Mouse (Mus musculus) liver, embryonic 16.5 days (tissue): ENCODE data around the gene Pdcd4. TPM values are rescaled to one million over a fixed set of nuclear protein-coding genes. Genes with fewer than 3 reads are reported as not detected.

Experiments used
- ATAC-seq: fragments of 200-750 bp; cut with Nextera tagmentation; 2 replicates; pipeline ENCODE4 v1.8.0; 2017; ENCODE audit warnings: low read depth, mild to moderate bottlenecking, moderate number of reproducible peaks, moderate library complexity
- H3K27ac ChIP-seq: fragments of 300-500 bp; sonication (generic); 2 replicates; pipeline ENCODE4 v1.5.1; 2014; ENCODE audit warnings: mild to moderate bottlenecking, low read length
- H3K27me3 ChIP-seq: fragments of 300-500 bp; sonication (generic); 2 replicates; pipeline ENCODE4 v1.6.1; 2014; ENCODE audit warnings: low read depth, low read length, mixed read lengths; ENCODE audit not compliant: control insufficient read depth, insufficient read depth
- H3K36me3 ChIP-seq: fragments of 300-500 bp; sonication (generic); 2 replicates; pipeline ENCODE4 v1.6.1; 2014; ENCODE audit warnings: mild to moderate bottlenecking; ENCODE audit not compliant: control insufficient read depth, insufficient read depth
- H3K4me1 ChIP-seq: fragments of 300-500 bp; sonication (generic); 2 replicates; pipeline ENCODE4 v1.6.1; 2014; ENCODE audit warnings: low read depth, low read length, mixed read lengths; ENCODE audit not compliant: control insufficient read depth
- H3K4me2 ChIP-seq: fragments of 300-500 bp; sonication (generic); 2 replicates; pipeline ENCODE4 v1.6.1; 2014; ENCODE audit warnings: low read depth, low read length, mixed read lengths
- H3K4me3 ChIP-seq: fragments of 300-500 bp; sonication (generic); 2 replicates; pipeline ENCODE4 v1.5.1; 2014; ENCODE audit warnings: low read depth, mild to moderate bottlenecking, low read length
- H3K9ac ChIP-seq: fragments of 300-500 bp; sonication (generic); 2 replicates; pipeline ENCODE4 v1.6.1; 2014; ENCODE audit warnings: low read depth, low read length
- H3K9me3 ChIP-seq: fragments of 300-500 bp; sonication (generic); replicated peaks from 2 replicates; pipeline ENCODE4 v1.6.1; 2016; ENCODE audit warnings: low read length; ENCODE audit not compliant: control insufficient read depth
- WGBS: fragments of 180-500 bp; shearing (Covaris S2); extraction: QIAGEN DNeasy Blood & Tissue Kit; methylation state at CpG from one replicate; pipeline ENCODE4 v1.1.7; 2014; ENCODE audit not compliant: insufficient replicate concordance; 5-methylcytosine and 5-hydroxymethylcytosine counted together
- polyA plus RNA-seq: library from polyadenylated mRNA; unstranded; fragments of >200 nt; fragmentation: Nextera tagmentation; extraction: Ambion mirVana; gene quantifications from 2 replicates; pipeline ENCODE4 v1.2.1, GENCODE M21; 2015

Gene Pdcd4
- 21.5 TPM in 2 replicates for polyA plus RNA-seq

DNA sequence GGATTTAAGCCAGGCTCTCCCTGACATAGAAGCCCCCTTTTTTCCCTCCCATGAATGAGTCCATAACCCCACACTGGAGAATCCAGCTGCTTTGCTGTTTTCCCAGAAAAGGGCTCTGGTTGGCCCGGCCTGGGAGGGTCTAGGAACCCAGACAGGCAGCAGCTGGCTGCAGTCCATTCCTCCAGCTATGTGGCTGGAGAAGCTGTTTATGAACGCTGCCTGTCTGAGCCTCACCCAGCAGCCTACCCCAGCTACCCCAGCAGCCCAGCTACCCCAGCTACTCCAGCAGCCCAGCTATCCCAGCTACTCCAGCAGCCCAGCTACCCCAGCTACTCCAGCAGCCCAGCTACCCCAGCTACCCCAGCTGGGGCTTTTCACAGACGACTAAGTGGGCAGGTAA is at the start of gene Pdcd4:
Gene Pdcd4 (plus strand): TSS at position 171 of the 400 bp plus-strand sequence.
- Histone ChIP-seq H3K4me2 (peak within 1 kb of the TSS; percentile 26; the same call in 1 of the 2 replicates), H3K36me3 (no peaks in the 10 kb centered on the region), H3K4me3 (no peak within 1 kb of the TSS), H3K9ac (peak within 1 kb of the TSS; percentile 9; the same call in 1 of the 2 replicates), H3K9me3 (no peaks in the 10 kb centered on the region), H3K4me1 (peaks cover 78% of the 10 kb centered on the region), H3K27me3 (no peaks in the 10 kb centered on the region), H3K27ac (peak within 1 kb of the TSS; percentile 82)
- no peak for ATAC-seq
- WGBS: 41% methylated on average over 3 of the region's 3 CpGs

DNA sequence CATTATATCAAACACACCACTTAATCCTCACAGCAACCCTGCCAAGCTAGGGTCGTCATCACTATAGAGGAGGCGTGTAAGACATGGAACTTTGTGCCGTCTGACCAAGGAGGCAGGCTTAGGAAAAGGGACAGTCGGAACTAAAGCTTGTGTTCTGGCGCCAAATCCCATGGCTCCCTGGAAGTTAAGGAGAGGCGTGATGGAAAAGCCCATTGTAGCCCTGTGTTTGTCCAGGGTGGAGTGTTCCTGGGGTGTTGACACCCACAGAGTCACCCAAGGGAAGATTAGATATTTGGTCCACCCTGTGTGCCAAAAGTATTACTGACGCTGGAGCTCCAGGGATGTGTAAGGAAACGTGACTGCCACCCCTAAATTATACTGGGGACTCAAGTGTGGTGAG is 48.1 kb upstream of the Pdcd4 start:
- H3K9ac ChIP-seq: no peak overlapping the region
- no peaks in the 10 kb centered on the region for H3K36me3 ChIP-seq
- H3K9me3 ChIP-seq: no peaks in the 10 kb centered on the region
- ATAC-seq: no peak
- H3K4me3 ChIP-seq: no peak overlapping the region
- 77% methylated on average over 8 of the region's 8 CpGs for WGBS
- peaks cover 7% of the 10 kb centered on the region for H3K4me1 ChIP-seq
- no peaks in the 10 kb centered on the region for H3K27me3 ChIP-seq
- H3K4me2 ChIP-seq: no peak overlapping the region
- no peak overlapping the region for H3K27ac ChIP-seq

- Histone ChIP-seq H3K4me2 (no peak overlapping the region), H3K4me3 (no peak overlapping the region), H3K9me3 (no peaks in the 10 kb centered on the region), H3K27me3 (no peaks in the 10 kb centered on the region), H3K36me3 (no peaks in the 10 kb centered on the region), H3K27ac (no peak overlapping the region), H3K4me1 (peaks cover 7% of the 10 kb centered on the region), H3K9ac (no peak overlapping the region)
- ATAC-seq: peak; percentile 64
- WGBS: 60% methylated on average over 10 of the region's 10 CpGs
Measured at GRCm38 (mm10) chr19:53848272-53848995, 43.6 kb upstream of the Pdcd4 start.

DNA sequence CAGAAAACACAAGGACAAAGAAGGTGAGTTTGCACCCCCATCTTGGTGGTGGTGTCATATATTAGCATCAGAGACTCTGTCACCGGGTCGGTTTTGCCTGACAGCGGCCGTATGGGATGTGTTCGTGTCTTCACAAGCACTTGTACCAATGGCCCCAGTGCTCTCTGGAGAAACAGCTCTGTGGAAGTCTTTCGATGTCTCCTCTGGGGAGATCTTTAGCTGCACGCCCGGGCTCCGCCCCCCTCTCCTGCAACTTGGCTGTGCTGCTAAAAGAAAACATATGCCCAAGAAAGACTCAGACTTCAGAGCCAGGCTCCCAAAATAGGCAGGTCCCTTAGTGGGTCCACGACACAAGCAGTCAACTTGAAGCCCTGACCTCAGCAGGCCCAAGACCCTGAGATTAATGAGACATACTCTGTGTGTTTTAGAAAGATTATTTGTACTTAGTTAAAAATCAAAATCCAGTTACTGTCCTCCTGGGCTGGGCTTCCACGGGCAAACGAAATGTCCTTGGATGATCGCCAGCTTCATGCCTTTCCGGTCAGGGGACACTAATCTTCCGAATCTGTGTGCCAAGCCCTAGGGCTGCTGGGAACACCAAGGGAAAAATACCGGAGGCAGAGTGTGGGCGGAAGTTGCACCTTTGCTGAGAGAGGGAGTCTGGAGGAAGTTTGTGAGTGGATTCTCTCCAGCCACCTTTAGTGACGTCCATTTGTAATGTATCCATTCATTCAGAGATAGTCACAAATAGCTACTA is 41.7 kb upstream of the Pdcd4 start:
- 58% methylated on average over 18 of the region's 18 CpGs for WGBS
- Histone ChIP-seq H3K4me1 (peaks cover 7% of the 10 kb centered on the region), H3K4me2 (no peak overlapping the region), H3K36me3 (no peaks in the 10 kb centered on the region), H3K27me3 (no peaks in the 10 kb centered on the region), H3K9ac (no peak overlapping the region), H3K9me3 (no peaks in the 10 kb centered on the region), H3K27ac (no peak overlapping the region), H3K4me3 (no peak overlapping the region)
- peak; percentile 53; the same call in 1 of the 2 replicates for ATAC-seq

GRCm38 (mm10) chr19:53851352-53851751 is 40.7 kb upstream of the Pdcd4 start:
- H3K9ac ChIP-seq: no peak overlapping the region
- peaks cover 7% of the 10 kb centered on the region for H3K4me1 ChIP-seq
- ATAC-seq: no peak
- WGBS: 88% methylated on average over 13 of the region's 13 CpGs
- H3K9me3 ChIP-seq: no peaks in the 10 kb centered on the region
- no peak overlapping the region for H3K4me2 ChIP-seq
- no peak overlapping the region for H3K4me3 ChIP-seq
- H3K36me3 ChIP-seq: no peaks in the 10 kb centered on the region
- H3K27ac ChIP-seq: no peak overlapping the region
- H3K27me3 ChIP-seq: no peaks in the 10 kb centered on the region

DNA sequence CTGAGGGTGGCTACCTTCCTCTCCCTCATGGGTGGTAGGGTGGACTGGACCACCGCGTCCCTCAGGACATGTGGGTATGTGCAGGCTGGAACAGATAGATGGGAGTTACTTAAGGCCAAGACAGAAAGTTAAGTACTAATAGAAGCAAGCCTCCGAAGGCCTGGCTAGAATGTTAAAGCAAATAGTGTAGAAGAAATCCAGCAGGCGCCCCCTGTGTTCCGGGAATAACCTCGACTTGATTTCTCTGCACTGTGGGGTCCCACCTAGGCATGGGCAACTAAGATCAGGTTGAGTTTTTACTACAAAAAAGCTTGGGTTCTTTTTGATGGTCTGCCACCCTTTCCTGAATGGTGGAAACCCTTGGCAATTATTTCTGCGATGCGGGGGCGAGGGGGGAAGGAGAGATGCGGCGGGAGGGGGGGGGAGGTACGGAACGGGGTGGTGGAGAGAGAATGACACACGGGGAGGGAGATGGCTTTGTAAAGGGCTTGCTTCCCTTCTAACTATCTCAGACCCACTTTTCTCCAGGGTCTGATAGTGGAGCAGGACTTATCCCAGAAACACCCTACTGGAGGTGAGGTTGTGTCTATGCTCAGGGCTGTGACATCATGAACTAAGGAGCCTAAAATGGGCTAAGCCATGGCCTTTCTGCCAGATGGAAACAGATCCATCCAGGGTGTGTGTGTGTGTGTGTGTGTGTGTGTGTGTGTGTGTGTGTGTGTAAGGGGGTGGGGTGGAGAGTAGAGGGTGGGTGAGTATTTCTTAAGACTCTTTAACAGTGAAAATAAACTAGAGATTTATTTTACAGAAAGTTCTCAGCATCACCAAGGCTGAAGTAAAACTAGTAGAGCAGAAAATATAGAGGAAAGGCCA is 40.0 kb upstream of the Pdcd4 start:
- WGBS: 79% methylated on average over 13 of the region's 14 CpGs
- no peaks in the 10 kb centered on the region for H3K27me3 ChIP-seq

GRCm38 (mm10) chr19:53852699-53853451 is 39.2 kb upstream of the Pdcd4 start:
- Histone ChIP-seq H3K9ac (no peak overlapping the region), H3K27ac (no peak overlapping the region), H3K27me3 (no peaks in the 10 kb centered on the region), H3K9me3 (no peaks in the 10 kb centered on the region), H3K4me3 (no peak overlapping the region), H3K4me1 (peaks cover 7% of the 10 kb centered on the region), H3K4me2 (no peak overlapping the region), H3K36me3 (no peaks in the 10 kb centered on the region)
- ATAC-seq: no peak
- 72% methylated on average over 15 of the region's 15 CpGs for WGBS

More for the DNA sequence above, 40.0 kb upstream of the Pdcd4 start:
- no peak overlapping the region for H3K4me3 ChIP-seq
- no peak overlapping the region for H3K9ac ChIP-seq
- H3K27ac ChIP-seq: no peak overlapping the region
- H3K9me3 ChIP-seq: no peaks in the 10 kb centered on the region
- no peaks in the 10 kb centered on the region for H3K36me3 ChIP-seq
- ATAC-seq: no peak
- H3K4me2 ChIP-seq: no peak overlapping the region
- peaks cover 7% of the 10 kb centered on the region for H3K4me1 ChIP-seq

DNA sequence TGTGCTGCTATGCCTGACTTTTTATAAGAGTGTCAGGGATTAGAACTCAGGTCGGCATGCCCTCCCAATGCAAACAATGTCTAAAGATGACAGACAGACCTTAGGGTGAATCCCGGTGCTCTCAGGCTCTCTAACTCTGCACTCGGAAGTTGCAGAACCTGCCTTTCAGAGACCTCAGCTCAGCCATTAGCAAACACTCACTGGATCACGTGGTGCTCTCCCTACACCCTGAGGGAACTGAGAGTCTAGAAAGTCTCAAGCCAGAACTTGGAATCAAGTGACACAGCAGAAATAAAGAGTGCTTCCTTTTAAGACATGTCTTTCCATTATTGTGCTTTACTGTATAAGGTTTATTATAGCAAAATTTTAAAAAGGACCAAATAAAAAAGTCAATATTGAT is 37.1 kb upstream of the Pdcd4 start:
- Histone ChIP-seq H3K4me2 (no peak overlapping the region), H3K27me3 (no peaks in the 10 kb centered on the region), H3K4me3 (no peak overlapping the region), H3K27ac (no peak overlapping the region), H3K36me3 (no peaks in the 10 kb centered on the region), H3K9me3 (no peaks in the 10 kb centered on the region), H3K4me1 (peaks cover 8% of the 10 kb centered on the region), H3K9ac (no peak overlapping the region)
- WGBS: 51% methylated on average over 4 of the region's 4 CpGs
- ATAC-seq: no peak
